Mouse (Mus musculus) spleen, postnatal 36 days (tissue): ENCODE data around the gene Pdzk1.

Source experiments
- DNase-seq, 2 experiments: peaks; one replicate each; pipeline ENCODE4 v3.0.0; 2022; ENCODE audit warnings: low spot score in 2 of 2, mixed read lengths in 1 of 2

Pdzk1 gene

GRCm38 (mm10) chr3:96882061-96882849, 53.2 kb downstream of the Pdzk1 start:
- DNase-seq, result no peak

- no peak for DNase-seq
These were observed 54.6 kb downstream of the Pdzk1 start for GRCm38 (mm10) chr3:96883690-96884089.

GRCm38 (mm10) chr3:96902336-96902999, 73.4 kb downstream of the Pdzk1 start:
- DNase-seq, result no peak

DNA sequence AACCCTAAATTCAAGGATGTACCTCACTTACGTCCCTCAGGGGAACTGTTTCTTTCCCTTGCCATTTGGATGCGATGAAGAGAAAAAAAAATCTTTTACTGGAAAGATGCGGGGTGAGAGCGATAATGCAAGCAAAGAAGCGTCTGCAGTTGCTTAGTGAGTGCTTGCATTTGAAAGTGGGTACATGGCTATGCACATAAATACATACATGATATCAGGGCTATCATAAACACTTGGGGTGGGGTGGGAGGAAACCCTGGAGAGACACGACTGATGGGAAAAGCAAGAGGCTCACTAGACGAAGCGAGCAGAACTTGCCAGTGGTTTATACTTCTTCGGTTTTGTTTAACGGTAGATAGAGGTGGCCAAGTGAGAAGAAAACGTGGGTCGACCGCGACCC, 75.3 kb downstream of the Pdzk1 start, which contains the start of gene Gja5:
TSS of gene Gja5 (plus strand) at position 301 of the 400 bp plus-strand sequence.
- no peak for DNase-seq

GRCm38 (mm10) chr3:96904851-96905541, 75.9 kb downstream of the Pdzk1 start, which contains the start of gene Gpr89:
TSS of gene Gpr89 (minus strand) at chr3:96905346.
- DNase-seq, result peak; percentile 91

DNA sequence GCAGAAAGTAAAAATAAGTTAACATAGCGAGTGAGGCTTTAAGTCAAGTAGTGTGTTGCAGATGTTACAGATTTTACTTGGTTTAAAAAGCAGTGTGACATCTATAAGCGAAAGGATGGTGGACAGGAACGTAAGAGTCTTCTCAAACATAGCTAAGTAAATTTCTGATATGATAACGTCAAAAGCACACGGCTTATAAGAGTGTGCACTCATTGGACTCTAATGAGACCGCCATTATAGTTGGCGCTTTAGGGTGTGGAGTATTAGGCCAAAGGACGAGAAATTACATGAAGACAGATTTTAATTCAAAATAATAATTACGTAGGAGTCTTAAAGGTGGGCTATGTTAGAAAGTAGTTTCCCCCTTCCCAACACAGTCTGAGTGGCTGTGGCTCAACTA, 76.5 kb downstream of the Pdzk1 start:
- DNase-seq, result no peak
